Mouse (Mus musculus): ENCODE data around the gene Gm29797. TPM values are rescaled to one million over a fixed set of nuclear protein-coding genes. Genes with fewer than 3 reads are reported as not detected.
A peak's percentile ranks its signal among the peaks of the same experiment; 100 is the strongest.

The Gm29797 gene
- polyA plus RNA-seq, 1 experiment from 2014 or later: not detected

- H3K4me3 ChIP-seq (ENCODE audit: low read depth, low read length): peak overlapping the region; percentile 36
- WGBS: 2% methylated on average over 56 of the region's 56 CpGs
- ATAC-seq (ENCODE audit: insufficient read depth, low FRiP score, low TSS enrichment) (no peak), DNase-seq (ENCODE audit: low spot score) (no peak)
- H3K9ac ChIP-seq (ENCODE audit: low read length): peak overlapping the region; percentile 29
- no peak overlapping the region for H3K27ac ChIP-seq (ENCODE audit: low read depth, low read length)
- H3K36me3 ChIP-seq (ENCODE audit: control insufficient read depth, insufficient read depth, low read length): no peaks in the 10 kb centered on the region
- H3K4me2 ChIP-seq (ENCODE audit: low read depth): peak overlapping the region; percentile 45
- peaks cover 11% of the 10 kb centered on the region; the same call in 1 of the 2 replicates for H3K4me1 ChIP-seq (ENCODE audit: control insufficient read depth, insufficient read depth, low read length)
- H3K9me3 ChIP-seq (ENCODE audit: control insufficient read depth, low read length): no peaks in the 10 kb centered on the region
- peaks cover 48% of the 10 kb centered on the region for H3K27me3 ChIP-seq (ENCODE audit: control insufficient read depth, insufficient read depth, low read length)
These were observed 13.6 kb downstream of the Gm29797 start for GRCm38 (mm10) chr2:181670285-181670912.

- DNase-seq (ENCODE audit: low spot score) (no peak), ATAC-seq (ENCODE audit: insufficient read depth, low FRiP score, low TSS enrichment) (no peak)
- no peaks in the 10 kb centered on the region for H3K9me3 ChIP-seq (ENCODE audit: control insufficient read depth, low read length)
- peaks cover 14% of the 10 kb centered on the region; the same call in 1 of the 2 replicates for H3K4me1 ChIP-seq (ENCODE audit: control insufficient read depth, insufficient read depth, low read length)
- no peak overlapping the region; the same call in 1 of the 2 replicates for H3K9ac ChIP-seq (ENCODE audit: low read length)
- H3K36me3 ChIP-seq (ENCODE audit: control insufficient read depth, insufficient read depth, low read length): no peaks in the 10 kb centered on the region
- H3K27me3 ChIP-seq (ENCODE audit: control insufficient read depth, insufficient read depth, low read length): peaks cover 48% of the 10 kb centered on the region
- no peak overlapping the region for H3K27ac ChIP-seq (ENCODE audit: low read depth, low read length)
- peak overlapping the region; percentile 45 for H3K4me2 ChIP-seq (ENCODE audit: low read depth)
- 1% methylated on average over 41 of the region's 41 CpGs for WGBS
- peak overlapping the region; percentile 36 for H3K4me3 ChIP-seq (ENCODE audit: low read depth, low read length)
These were observed 14.1 kb downstream of the Gm29797 start for GRCm38 (mm10) chr2:181670913-181671311.

- under 1% methylated on average over 43 of the region's 43 CpGs for WGBS
- peaks cover 48% of the 10 kb centered on the region for H3K27me3 ChIP-seq (ENCODE audit: control insufficient read depth, insufficient read depth, low read length)
- H3K9ac ChIP-seq (ENCODE audit: low read length): peak within 1 kb of the TSS; percentile 29
- H3K27ac ChIP-seq (ENCODE audit: low read depth, low read length): no peak within 1 kb of the TSS
- peak within 1 kb of the TSS; percentile 45 for H3K4me2 ChIP-seq (ENCODE audit: low read depth)
- H3K9me3 ChIP-seq (ENCODE audit: control insufficient read depth, low read length): no peaks in the 10 kb centered on the region
- peak within 1 kb of the TSS; percentile 36 for H3K4me3 ChIP-seq (ENCODE audit: low read depth, low read length)
- peaks cover 14% of the 10 kb centered on the region; the same call in 1 of the 2 replicates for H3K4me1 ChIP-seq (ENCODE audit: control insufficient read depth, insufficient read depth, low read length)
- DNase-seq (ENCODE audit: low spot score) (no peak), ATAC-seq (ENCODE audit: insufficient read depth, low FRiP score, low TSS enrichment) (no peak)
- no peaks in the 10 kb centered on the region for H3K36me3 ChIP-seq (ENCODE audit: control insufficient read depth, insufficient read depth, low read length)
These were observed 14.5 kb downstream of the Gm29797 start, which contains the start of gene Sox18 for GRCm38 (mm10) chr2:181671326-181671725. Sox18 (minus strand) TSS chr2:181671640.

- H3K4me1 ChIP-seq (ENCODE audit: control insufficient read depth, insufficient read depth, low read length): peaks cover 14% of the 10 kb centered on the region; the same call in 1 of the 2 replicates
- H3K9me3 ChIP-seq (ENCODE audit: control insufficient read depth, low read length): no peaks in the 10 kb centered on the region
- H3K4me3 ChIP-seq (ENCODE audit: low read depth, low read length): no peak overlapping the region
- peaks cover 48% of the 10 kb centered on the region for H3K27me3 ChIP-seq (ENCODE audit: control insufficient read depth, insufficient read depth, low read length)
- no peak overlapping the region for H3K9ac ChIP-seq (ENCODE audit: low read length)
- WGBS: 20% methylated on average over 7 of the region's 7 CpGs
- H3K4me2 ChIP-seq (ENCODE audit: low read depth): no peak overlapping the region
- ATAC-seq (ENCODE audit: insufficient read depth, low FRiP score, low TSS enrichment) (no peak), DNase-seq (ENCODE audit: low spot score) (no peak)
- no peaks in the 10 kb centered on the region for H3K36me3 ChIP-seq (ENCODE audit: control insufficient read depth, insufficient read depth, low read length)
- no peak overlapping the region for H3K27ac ChIP-seq (ENCODE audit: low read depth, low read length)
These were observed 15.2 kb downstream of the Gm29797 start for GRCm38 (mm10) chr2:181671984-181672383.

- H3K36me3 ChIP-seq (ENCODE audit: control insufficient read depth, insufficient read depth, low read length): no peaks in the 10 kb centered on the region
- H3K4me1 ChIP-seq (ENCODE audit: control insufficient read depth, insufficient read depth, low read length): peaks cover 14% of the 10 kb centered on the region; the same call in 1 of the 2 replicates
- H3K9ac ChIP-seq (ENCODE audit: low read length): no peak overlapping the region
- peaks cover 46% of the 10 kb centered on the region for H3K27me3 ChIP-seq (ENCODE audit: control insufficient read depth, insufficient read depth, low read length)
- H3K9me3 ChIP-seq (ENCODE audit: control insufficient read depth, low read length): no peaks in the 10 kb centered on the region
- H3K4me3 ChIP-seq (ENCODE audit: low read depth, low read length): no peak overlapping the region
- ATAC-seq (ENCODE audit: insufficient read depth, low FRiP score, low TSS enrichment): no peak
- no peak for DNase-seq (ENCODE audit: low spot score)
- 47% methylated on average over 1 of the region's 1 CpGs for WGBS
- H3K4me2 ChIP-seq (ENCODE audit: low read depth): no peak overlapping the region
- H3K27ac ChIP-seq (ENCODE audit: low read depth, low read length): no peak overlapping the region
These were observed 16.7 kb downstream of the Gm29797 start for GRCm38 (mm10) chr2:181673501-181673900.

- no peak overlapping the region for H3K27ac ChIP-seq (ENCODE audit: low read depth, low read length)
- no peak overlapping the region for H3K4me3 ChIP-seq (ENCODE audit: low read depth, low read length)
- no peak overlapping the region for H3K9ac ChIP-seq (ENCODE audit: low read length)
- 86% methylated on average over 4 of the region's 4 CpGs for WGBS
- peaks cover 32% of the 10 kb centered on the region for H3K27me3 ChIP-seq (ENCODE audit: control insufficient read depth, insufficient read depth, low read length)
- H3K9me3 ChIP-seq (ENCODE audit: control insufficient read depth, low read length): no peaks in the 10 kb centered on the region
- DNase-seq (ENCODE audit: low spot score): no peak
- no peak overlapping the region for H3K4me2 ChIP-seq (ENCODE audit: low read depth)
- no peak for ATAC-seq (ENCODE audit: insufficient read depth, low FRiP score, low TSS enrichment)
- H3K4me1 ChIP-seq (ENCODE audit: control insufficient read depth, insufficient read depth, low read length): peaks cover 14% of the 10 kb centered on the region; the same call in 1 of the 2 replicates
- no peaks in the 10 kb centered on the region for H3K36me3 ChIP-seq (ENCODE audit: control insufficient read depth, insufficient read depth, low read length)
These were observed 18.1 kb downstream of the Gm29797 start for GRCm38 (mm10) chr2:181674934-181675333.

- ATAC-seq (ENCODE audit: insufficient read depth, low FRiP score, low TSS enrichment) (peak; percentile 31; the same call in 1 of the 2 replicates), DNase-seq (ENCODE audit: low spot score) (peak; percentile 59)
- WGBS: 2% methylated on average over 14 of the region's 14 CpGs
- peak overlapping the region; percentile 37 for H3K9ac ChIP-seq (ENCODE audit: low read length)
- H3K9me3 ChIP-seq (ENCODE audit: control insufficient read depth, low read length): no peaks in the 10 kb centered on the region
- no peak overlapping the region for H3K27ac ChIP-seq (ENCODE audit: low read depth, low read length)
- H3K4me3 ChIP-seq (ENCODE audit: low read depth, low read length): no peak overlapping the region
- peaks cover 26% of the 10 kb centered on the region for H3K27me3 ChIP-seq (ENCODE audit: control insufficient read depth, insufficient read depth, low read length)
- H3K36me3 ChIP-seq (ENCODE audit: control insufficient read depth, insufficient read depth, low read length): no peaks in the 10 kb centered on the region
- H3K4me1 ChIP-seq (ENCODE audit: control insufficient read depth, insufficient read depth, low read length): peaks cover 12% of the 10 kb centered on the region; the same call in 1 of the 2 replicates
- H3K4me2 ChIP-seq (ENCODE audit: low read depth): peak overlapping the region; percentile 34
These were observed 18.6 kb downstream of the Gm29797 start for GRCm38 (mm10) chr2:181675454-181675853.

- no peak overlapping the region for H3K4me3 ChIP-seq (ENCODE audit: low read depth, low read length)
- peaks cover 12% of the 10 kb centered on the region; the same call in 1 of the 2 replicates for H3K4me1 ChIP-seq (ENCODE audit: control insufficient read depth, insufficient read depth, low read length)
- no peak overlapping the region for H3K4me2 ChIP-seq (ENCODE audit: low read depth)
- peaks cover 17% of the 10 kb centered on the region for H3K27me3 ChIP-seq (ENCODE audit: control insufficient read depth, insufficient read depth, low read length)
- 56% methylated on average over 2 of the region's 2 CpGs for WGBS
- no peaks in the 10 kb centered on the region for H3K9me3 ChIP-seq (ENCODE audit: control insufficient read depth, low read length)
- ATAC-seq (ENCODE audit: insufficient read depth, low FRiP score, low TSS enrichment): no peak
- no peak overlapping the region for H3K9ac ChIP-seq (ENCODE audit: low read length)
- H3K27ac ChIP-seq (ENCODE audit: low read depth, low read length): no peak overlapping the region
- H3K36me3 ChIP-seq (ENCODE audit: control insufficient read depth, insufficient read depth, low read length): no peaks in the 10 kb centered on the region
- no peak for DNase-seq (ENCODE audit: low spot score)
These were observed 19.6 kb downstream of the Gm29797 start for GRCm38 (mm10) chr2:181676424-181676823.
